Mouse (Mus musculus) liver, embryonic 15.5 days (tissue): ENCODE measurements around the gene Ugt1a7c. TPM values are rescaled to one million over a fixed set of nuclear protein-coding genes. Genes with fewer than 3 reads are reported as not detected.

Source experiments
- ATAC-seq: fragments of 200-750 bp; cut with Nextera tagmentation; 2 replicates; pipeline ENCODE4 v1.8.0; 2017; ENCODE audit warnings: moderate number of reproducible peaks, mild to moderate bottlenecking, moderate library complexity; ENCODE audit not compliant: insufficient read depth
- H3K27ac ChIP-seq: fragments of 300-500 bp; sonication (generic); replicated peaks from 2 replicates; pipeline ENCODE4 v1.5.1; 2015; ENCODE audit warnings: mild to moderate bottlenecking, inconsistent platforms
- H3K27me3 ChIP-seq: fragments of 300-500 bp; sonication (generic); 2 replicates; pipeline ENCODE4 v1.6.1; 2015; ENCODE audit warnings: mild to moderate bottlenecking, inconsistent platforms
- H3K36me3 ChIP-seq: fragments of 300-500 bp; sonication (generic); replicated peaks from 2 replicates; pipeline ENCODE4 v1.6.1; 2015; ENCODE audit warnings: moderate library complexity, mild to moderate bottlenecking, inconsistent platforms
- H3K4me1 ChIP-seq: fragments of 300-500 bp; sonication (generic); replicated peaks from 2 replicates; pipeline ENCODE4 v1.6.1; 2015; ENCODE audit warnings: inconsistent platforms
- H3K4me2 ChIP-seq: fragments of 300-500 bp; sonication (generic); 2 replicates; pipeline ENCODE4 v1.6.1; 2015; ENCODE audit warnings: moderate library complexity, mild to moderate bottlenecking, inconsistent platforms
- H3K4me3 ChIP-seq: fragments of 300-500 bp; sonication (generic); replicated peaks from 2 replicates; pipeline ENCODE4 v1.5.1; 2015; ENCODE audit warnings: mild to moderate bottlenecking, inconsistent platforms
- H3K9ac ChIP-seq: fragments of 300-500 bp; sonication (generic); 2 replicates; pipeline ENCODE4 v1.6.1; 2015; ENCODE audit warnings: moderate library complexity, mild to moderate bottlenecking, inconsistent platforms
- H3K9me3 ChIP-seq: fragments of 300-500 bp; sonication (generic); replicated peaks from 2 replicates; pipeline ENCODE4 v1.6.1; 2016; ENCODE audit warnings: inconsistent platforms
- WGBS: fragments of 180-500 bp; shearing (Covaris S2); methylation state at CpG from one replicate; pipeline ENCODE4 v1.1.7; 2015; ENCODE audit warnings: mixed read lengths; ENCODE audit not compliant: insufficient replicate concordance; 5-methylcytosine and 5-hydroxymethylcytosine counted together
- polyA plus RNA-seq: library from polyadenylated mRNA; unstranded; fragments of >200 nt; fragmentation: Nextera tagmentation; extraction: Ambion mirVana; gene quantifications from 2 replicates; pipeline ENCODE4 v1.2.1, GENCODE M21; 2015

Ugt1a7c gene
- polyA plus RNA-seq, 1 experiment from 2014 or later: 3.1 TPM

- no peak overlapping the region for H3K27ac ChIP-seq
Observed at GRCm38 (mm10) chr1:88262255-88262654, 167.4 kb downstream of the Ugt1a7c start.

GRCm38 (mm10) chr1:88262961-88263360 lies 168.1 kb downstream of the Ugt1a7c start:
- peaks cover 44% of the 10 kb centered on the region for H3K4me1 ChIP-seq
- WGBS: 67% methylated on average over 6 of the region's 6 CpGs
- H3K27ac ChIP-seq: no peak overlapping the region
- H3K9me3 ChIP-seq: no peaks in the 10 kb centered on the region
- H3K4me3 ChIP-seq: no peak overlapping the region
- H3K9ac ChIP-seq: no peak overlapping the region
- H3K4me2 ChIP-seq: no peak overlapping the region
- H3K27me3 ChIP-seq: no peaks in the 10 kb centered on the region
- ATAC-seq: no peak
- H3K36me3 ChIP-seq: peaks cover 79% of the 10 kb centered on the region

More at GRCm38 (mm10) chr1:88262255-88262654, 167.4 kb downstream of the Ugt1a7c start:
- Histone ChIP-seq H3K36me3 (peaks cover 72% of the 10 kb centered on the region), H3K4me3 (no peak overlapping the region), H3K27me3 (no peaks in the 10 kb centered on the region), H3K9ac (no peak overlapping the region), H3K9me3 (no peaks in the 10 kb centered on the region), H3K4me1 (peaks cover 44% of the 10 kb centered on the region), H3K4me2 (no peak overlapping the region)
- ATAC-seq: no peak
- 75% methylated on average over 4 of the region's 4 CpGs for WGBS

DNA sequence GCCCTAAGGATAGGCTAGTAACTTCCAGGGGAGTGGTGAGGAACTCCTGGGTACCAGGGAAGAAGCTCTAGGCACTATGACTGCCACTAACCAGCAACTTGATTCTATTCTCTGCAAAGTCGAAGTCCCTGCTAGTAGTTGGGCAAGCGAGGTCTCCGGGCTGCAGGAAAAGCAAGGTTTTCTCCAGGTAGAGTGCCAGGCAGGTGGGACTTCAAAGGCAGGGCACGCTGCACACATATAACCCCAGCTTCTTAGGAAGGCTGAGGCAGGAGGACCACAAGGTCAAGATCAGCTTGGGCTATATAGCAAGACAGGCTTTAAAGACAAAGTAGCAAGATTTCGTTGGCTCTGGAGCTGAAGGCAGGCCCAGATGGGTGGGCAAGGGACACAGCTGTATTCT lies 168.9 kb downstream of the Ugt1a7c start:
- no peaks in the 10 kb centered on the region for H3K27me3 ChIP-seq
- WGBS: 74% methylated on average over 5 of the region's 5 CpGs
- ATAC-seq: no peak
- H3K4me2 ChIP-seq: no peak overlapping the region
- no peak overlapping the region for H3K27ac ChIP-seq
- no peak overlapping the region for H3K4me3 ChIP-seq
- H3K36me3 ChIP-seq: peaks cover 88% of the 10 kb centered on the region
- no peaks in the 10 kb centered on the region for H3K9me3 ChIP-seq
- H3K9ac ChIP-seq: no peak overlapping the region
- H3K4me1 ChIP-seq: peaks cover 44% of the 10 kb centered on the region

- no peak for ATAC-seq
- Histone ChIP-seq H3K4me3 (no peak overlapping the region), H3K4me2 (no peak overlapping the region), H3K9ac (no peak overlapping the region), H3K27me3 (no peaks in the 10 kb centered on the region), H3K36me3 (peaks cover 93% of the 10 kb centered on the region), H3K9me3 (no peaks in the 10 kb centered on the region), H3K4me1 (peaks cover 40% of the 10 kb centered on the region), H3K27ac (no peak overlapping the region)
- 75% methylated on average over 7 of the region's 7 CpGs for WGBS
Observed at GRCm38 (mm10) chr1:88264237-88264868, 169.5 kb downstream of the Ugt1a7c start.

GRCm38 (mm10) chr1:88264869-88265240 lies 170.0 kb downstream of the Ugt1a7c start:
- 70% methylated on average over 4 of the region's 4 CpGs for WGBS
- H3K4me2 ChIP-seq: no peak overlapping the region
- peaks cover 98% of the 10 kb centered on the region for H3K36me3 ChIP-seq
- H3K4me3 ChIP-seq: no peak overlapping the region
- no peaks in the 10 kb centered on the region for H3K27me3 ChIP-seq
- H3K9ac ChIP-seq: no peak overlapping the region
- no peaks in the 10 kb centered on the region for H3K9me3 ChIP-seq
- H3K4me1 ChIP-seq: peaks cover 35% of the 10 kb centered on the region
- H3K27ac ChIP-seq: no peak overlapping the region
- no peak for ATAC-seq

- Histone ChIP-seq H3K27ac (no peak overlapping the region), H3K9ac (no peak overlapping the region), H3K4me1 (peaks cover 22% of the 10 kb centered on the region), H3K36me3 (peaks cover 95% of the 10 kb centered on the region), H3K27me3 (no peaks in the 10 kb centered on the region), H3K4me3 (no peak overlapping the region), H3K4me2 (no peak overlapping the region), H3K9me3 (no peaks in the 10 kb centered on the region)
- ATAC-seq: no peak
- 79% methylated on average over 13 of the region's 13 CpGs for WGBS
Observed at GRCm38 (mm10) chr1:88266123-88266522, 171.3 kb downstream of the Ugt1a7c start.

DNA sequence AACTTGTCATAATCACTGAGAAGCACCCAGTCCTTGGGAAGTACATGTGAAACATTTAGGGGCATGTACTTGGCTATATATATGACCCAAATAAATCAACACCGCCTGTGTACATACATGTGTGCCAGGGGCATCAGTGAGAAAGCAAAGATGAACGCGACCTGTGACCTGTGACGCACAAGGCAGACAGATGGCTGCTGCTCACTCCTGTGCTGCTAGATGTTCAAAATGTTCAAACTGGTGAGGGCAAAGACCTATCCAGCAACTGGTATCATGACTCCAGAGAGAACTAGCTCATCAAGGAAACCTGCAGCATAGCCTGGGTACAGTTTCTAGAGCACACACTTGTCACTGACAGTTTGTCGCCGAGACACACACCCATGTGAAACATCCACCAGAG lies 172.6 kb downstream of the Ugt1a7c start:
- H3K27me3 ChIP-seq: no peaks in the 10 kb centered on the region
- WGBS: 89% methylated on average over 6 of the region's 6 CpGs
- H3K4me1 ChIP-seq: peaks cover 9% of the 10 kb centered on the region; the same call in 1 of the 2 replicates
- peaks cover 95% of the 10 kb centered on the region for H3K36me3 ChIP-seq
- H3K27ac ChIP-seq: no peak overlapping the region
- no peak overlapping the region for H3K4me2 ChIP-seq
- H3K9me3 ChIP-seq: no peaks in the 10 kb centered on the region
- no peak overlapping the region for H3K4me3 ChIP-seq
- no peak for ATAC-seq
- no peak overlapping the region for H3K9ac ChIP-seq

- ATAC-seq: no peak
- 73% methylated on average over 6 of the region's 6 CpGs for WGBS
Observed at GRCm38 (mm10) chr1:88268070-88268469, 173.2 kb downstream of the Ugt1a7c start.

More at GRCm38 (mm10) chr1:88268070-88268469, 173.2 kb downstream of the Ugt1a7c start:
- Histone ChIP-seq H3K4me1 (0 out of 2 replicates have a peak, but pooled peaks cover 3% of the 10 kb centered on the region), H3K36me3 (peaks cover 95% of the 10 kb centered on the region), H3K4me3 (no peak overlapping the region), H3K4me2 (no peak overlapping the region), H3K9me3 (no peaks in the 10 kb centered on the region), H3K27ac (no peak overlapping the region), H3K9ac (no peak overlapping the region), H3K27me3 (no peaks in the 10 kb centered on the region)

Other genes with a start within 250 kb of the Ugt1a7c start
- 9.8 and 10.5 TPM in 2 replicates for gene Dgkd, start 241.8 kb upstream of the Ugt1a7c start, polyA plus RNA-seq
- 8.2 and 8.7 TPM in 2 replicates for gene Usp40, start 86.5 kb upstream of the Ugt1a7c start, polyA plus RNA-seq
- gene Ugt1a10, start 39.7 kb upstream of the Ugt1a7c start, polyA plus RNA-seq: not detected in 2 replicates
- 0.36 and 0.59 TPM in 2 replicates for gene Ugt1a9, start 24.3 kb upstream of the Ugt1a7c start, polyA plus RNA-seq
- not detected in 2 replicates for gene Ugt1a8, start 7.2 kb upstream of the Ugt1a7c start, polyA plus RNA-seq
- 10.9 and 13.6 TPM in 2 replicates for gene Ugt1a6b, start 8.2 kb downstream of the Ugt1a7c start, polyA plus RNA-seq
- gene Ugt1a6a, start 39.7 kb downstream of the Ugt1a7c start, polyA plus RNA-seq: 15.4 and 19.2 TPM in 2 replicates
- not detected in 2 replicates for gene Ugt1a5, start 71.0 kb downstream of the Ugt1a7c start, polyA plus RNA-seq
- 0.10 and 0.17 TPM in 2 replicates for gene Ugt1a2, start 105.5 kb downstream of the Ugt1a7c start, polyA plus RNA-seq
- 9.8 and 10.4 TPM in 2 replicates for gene Dnajb3, start 110.7 kb downstream of the Ugt1a7c start, polyA plus RNA-seq
- gene Ugt1a1, start 116.9 kb downstream of the Ugt1a7c start, polyA plus RNA-seq: 0.20 TPM in 1 of 2 replicates, not detected in the other
- 0.28 and 0.73 TPM in 2 replicates for gene Mroh2a, start 131.9 kb downstream of the Ugt1a7c start, polyA plus RNA-seq
- gene Hjurp, start 182.6 kb downstream of the Ugt1a7c start, polyA plus RNA-seq: 62.7 and 70.9 TPM in 2 replicates
- gene Trpm8, start 182.6 kb downstream of the Ugt1a7c start, polyA plus RNA-seq: not detected in 2 replicates